Mouse (Mus musculus) hindbrain, embryonic 15.5 days (tissue): ENCODE data around the gene Gprin2. TPM values are rescaled to one million over a fixed set of nuclear protein-coding genes. Genes with fewer than 3 reads are reported as not detected.

Experiments
- ATAC-seq: fragments of 200-750 bp; cut with Nextera tagmentation; 2 replicates; pipeline ENCODE4 v1.8.0; 2017; ENCODE audit warnings: low read depth, moderate number of reproducible peaks, moderate TSS enrichment; ENCODE audit not compliant: low FRiP score
- H3K27ac ChIP-seq: fragments of 300-500 bp; sonication (generic); replicated peaks from 2 replicates; pipeline ENCODE4 v1.5.1; 2015; ENCODE audit warnings: mild to moderate bottlenecking, inconsistent platforms
- H3K27me3 ChIP-seq: fragments of 300-500 bp; sonication (generic); 2 replicates; pipeline ENCODE4 v1.6.1; 2015; ENCODE audit warnings: control low read depth, inconsistent platforms
- H3K36me3 ChIP-seq: fragments of 300-500 bp; sonication (generic); 2 replicates; pipeline ENCODE4 v1.6.1; 2015; ENCODE audit warnings: control low read depth, inconsistent platforms
- H3K4me1 ChIP-seq: fragments of 300-500 bp; sonication (generic); replicated peaks from 2 replicates; pipeline ENCODE4 v1.6.1; 2015; ENCODE audit warnings: control low read depth, inconsistent platforms
- H3K4me2 ChIP-seq: fragments of 300-500 bp; sonication (generic); 2 replicates; pipeline ENCODE4 v1.6.1; 2015; ENCODE audit warnings: moderate library complexity, mild to moderate bottlenecking, inconsistent platforms
- H3K4me3 ChIP-seq: fragments of 300-500 bp; sonication (generic); 2 replicates; pipeline ENCODE4 v1.5.1; 2015; ENCODE audit warnings: mild to moderate bottlenecking, inconsistent platforms
- H3K9ac ChIP-seq: fragments of 300-500 bp; sonication (generic); 2 replicates; pipeline ENCODE4 v1.6.1; 2015; ENCODE audit warnings: inconsistent platforms
- H3K9me3 ChIP-seq: fragments of 300-500 bp; sonication (generic); 2 replicates; pipeline ENCODE4 v1.6.1; 2016; ENCODE audit warnings: control low read depth, inconsistent platforms
- WGBS: fragments of 180-500 bp; shearing (Covaris S2); methylation state at CpG from one replicate; pipeline ENCODE4 v1.1.7; 2015; 5-methylcytosine and 5-hydroxymethylcytosine counted together
- polyA plus RNA-seq: library from polyadenylated mRNA; unstranded; fragments of >200 nt; fragmentation: Nextera tagmentation; extraction: Ambion mirVana; gene quantifications from 2 replicates; pipeline ENCODE4 v1.2.1, GENCODE M21; 2015

The Gprin2 gene
- polyA plus RNA-seq, 1 experiment from 2014 or later = 6.1 TPM

DNA sequence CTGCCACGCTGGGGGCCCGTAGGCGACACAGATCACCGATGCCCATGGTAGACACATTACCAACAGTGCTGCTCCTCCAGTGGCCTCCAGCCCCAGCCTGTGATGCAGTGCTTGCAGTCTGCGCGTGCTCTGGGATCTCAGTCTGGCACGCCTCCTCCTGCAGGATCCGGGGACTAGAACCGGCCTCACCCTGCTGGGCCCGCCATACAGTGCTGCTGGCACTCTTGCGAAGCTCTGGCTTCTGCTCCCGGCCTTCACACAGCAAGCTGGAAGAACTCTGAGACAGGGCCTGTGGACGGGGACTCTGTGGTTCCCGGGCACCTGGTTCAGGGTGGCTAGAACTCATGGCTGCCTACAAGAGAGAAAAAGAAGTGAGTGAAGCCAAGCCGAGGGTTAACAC lies 6.0 kb downstream of the Gprin2 start:
- Histone ChIP-seq H3K27me3 (no peaks in the 10 kb centered on the region), H3K36me3 (peaks cover 14% of the 10 kb centered on the region; the same call in 1 of the 2 replicates), H3K4me2 (no peak overlapping the region), H3K27ac (no peak overlapping the region), H3K4me3 (no peak overlapping the region), H3K4me1 (peaks cover 18% of the 10 kb centered on the region), H3K9ac (no peak overlapping the region), H3K9me3 (no peaks in the 10 kb centered on the region)
- WGBS = 90% methylated on average over 15 of the region's 15 CpGs
- no peak for ATAC-seq

DNA sequence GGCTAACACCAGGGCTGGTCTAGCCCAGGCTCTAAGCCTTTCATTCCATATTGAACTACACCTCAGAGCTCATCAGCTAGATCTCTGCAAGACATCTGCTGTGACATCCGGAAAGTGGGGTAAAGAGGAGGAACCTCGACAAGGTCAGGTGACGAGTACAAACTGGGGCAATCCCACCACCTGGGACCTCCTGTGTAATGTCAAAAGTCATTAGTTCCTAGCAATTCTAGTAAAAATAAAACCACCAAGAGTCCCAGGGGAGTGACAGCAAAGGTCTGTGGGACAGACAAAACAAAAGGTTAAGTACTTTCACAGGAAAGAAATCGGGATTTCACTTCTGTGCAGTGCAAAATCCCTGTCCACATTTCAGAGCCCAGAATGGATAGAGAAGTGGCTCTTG lies 7.6 kb downstream of the Gprin2 start:
- no peak overlapping the region for H3K4me2 ChIP-seq
- WGBS = 80% methylated on average over 4 of the region's 4 CpGs
- H3K9ac ChIP-seq = no peak overlapping the region
- peaks cover 14% of the 10 kb centered on the region; the same call in 1 of the 2 replicates for H3K36me3 ChIP-seq
- H3K4me1 ChIP-seq = peaks cover 2% of the 10 kb centered on the region; the same call in 1 of the 2 replicates
- H3K9me3 ChIP-seq = no peaks in the 10 kb centered on the region
- ATAC-seq = no peak
- no peaks in the 10 kb centered on the region for H3K27me3 ChIP-seq
- H3K4me3 ChIP-seq = no peak overlapping the region
- H3K27ac ChIP-seq = no peak overlapping the region

DNA sequence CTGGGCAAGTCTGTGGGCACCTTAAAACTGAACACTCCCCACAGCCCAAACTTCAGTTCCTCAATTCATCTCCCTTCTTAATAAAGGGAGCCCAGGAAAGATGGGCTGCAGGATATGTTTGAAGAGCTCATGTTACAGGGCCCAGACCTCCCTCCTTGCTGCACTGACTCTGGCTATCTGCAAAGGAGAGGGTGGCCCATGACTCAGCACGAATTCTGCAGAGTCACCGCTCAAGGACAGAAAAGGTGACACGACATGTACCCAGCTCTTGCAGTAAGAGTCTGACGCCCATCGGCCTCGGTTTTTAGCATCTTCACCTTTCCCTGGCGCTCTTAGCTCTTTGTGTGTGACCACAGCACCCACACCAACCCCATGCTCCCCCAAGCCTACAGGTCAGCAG lies 11.1 kb downstream of the Gprin2 start:
- Histone ChIP-seq H3K9ac (no peak overlapping the region), H3K4me2 (no peak overlapping the region), H3K9me3 (no peaks in the 10 kb centered on the region), H3K27me3 (no peaks in the 10 kb centered on the region), H3K4me1 (no peaks in the 10 kb centered on the region), H3K4me3 (no peak overlapping the region), H3K27ac (no peak overlapping the region), H3K36me3 (peaks cover 14% of the 10 kb centered on the region; the same call in 1 of the 2 replicates)
- no peak for ATAC-seq
- WGBS = 80% methylated on average over 7 of the region's 7 CpGs

DNA sequence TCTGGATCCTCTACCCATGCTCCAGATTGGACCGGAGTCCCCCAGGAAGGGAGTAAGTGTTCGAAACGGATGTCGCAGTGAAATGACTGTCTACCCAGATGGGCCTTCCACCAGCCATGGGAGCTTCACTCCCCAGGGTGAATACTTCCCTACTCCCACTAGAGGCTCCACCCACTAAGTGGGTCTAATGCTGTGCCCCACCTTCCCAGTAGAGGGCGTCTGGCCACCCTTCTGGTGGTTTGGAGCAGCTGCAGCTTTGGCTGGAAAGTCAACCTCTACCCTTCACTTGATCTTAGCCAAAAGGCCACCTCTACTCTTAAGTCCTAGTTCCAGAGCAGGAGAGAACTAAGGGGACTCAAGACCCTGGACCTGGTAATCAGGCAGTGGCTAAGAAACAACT lies 12.8 kb downstream of the Gprin2 start:
- Histone ChIP-seq H3K9me3 (no peaks in the 10 kb centered on the region), H3K4me2 (no peak overlapping the region), H3K27me3 (no peaks in the 10 kb centered on the region), H3K27ac (no peak overlapping the region), H3K36me3 (peaks cover 2% of the 10 kb centered on the region; the same call in 1 of the 2 replicates), H3K4me1 (no peaks in the 10 kb centered on the region), H3K4me3 (no peak overlapping the region), H3K9ac (no peak overlapping the region)
- 70% methylated on average over 5 of the region's 5 CpGs for WGBS
- ATAC-seq = no peak

DNA sequence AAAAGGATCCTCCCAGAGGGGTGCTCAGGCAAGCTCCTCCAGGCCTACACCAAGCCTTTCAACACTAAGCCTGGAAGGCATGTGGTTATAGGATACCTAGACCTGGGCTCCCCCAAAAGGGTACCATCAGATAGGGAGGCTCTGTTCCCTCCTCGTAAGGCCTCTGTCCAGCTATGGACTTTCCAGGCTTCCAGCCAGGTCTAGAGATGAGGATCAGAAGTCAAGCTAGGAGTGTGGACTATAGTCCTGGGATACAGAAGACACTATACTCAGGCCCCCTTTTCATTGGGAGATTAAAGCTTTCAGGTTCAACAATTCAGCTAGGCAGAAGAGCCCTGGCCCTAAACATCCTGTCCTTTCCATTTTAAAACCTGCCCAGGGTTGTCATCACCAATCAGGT lies 18.4 kb downstream of the Gprin2 start:
- no peak overlapping the region for H3K4me3 ChIP-seq
- H3K27ac ChIP-seq = no peak overlapping the region
- H3K9me3 ChIP-seq = peaks cover 6% of the 10 kb centered on the region; the same call in 1 of the 2 replicates
- 93% methylated on average over 1 of the region's 1 CpGs for WGBS
- no peaks in the 10 kb centered on the region for H3K27me3 ChIP-seq
- H3K4me2 ChIP-seq = no peak overlapping the region
- H3K36me3 ChIP-seq = no peaks in the 10 kb centered on the region
- no peaks in the 10 kb centered on the region for H3K4me1 ChIP-seq
- ATAC-seq = no peak
- H3K9ac ChIP-seq = no peak overlapping the region

DNA sequence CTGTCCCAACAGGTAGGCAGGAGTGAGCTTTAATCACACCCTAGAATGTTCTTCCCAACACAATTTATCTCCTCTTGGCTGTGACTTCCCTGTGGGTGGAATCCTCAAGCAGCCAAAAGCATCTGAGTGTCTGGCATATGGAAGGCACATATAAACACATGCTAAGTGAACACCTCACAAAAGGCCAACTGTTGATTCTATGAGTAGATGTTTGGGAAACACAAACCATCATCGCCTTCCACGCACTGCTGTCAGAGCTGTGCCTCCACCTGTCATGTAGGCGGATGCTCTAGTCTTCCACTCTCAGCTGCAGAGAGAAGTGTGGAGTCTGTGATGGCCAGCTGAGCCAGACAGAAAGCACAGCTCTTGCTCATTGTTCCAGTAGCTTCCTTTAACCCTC lies 22.1 kb downstream of the Gprin2 start:
- H3K27me3 ChIP-seq = no peaks in the 10 kb centered on the region
- no peak overlapping the region for H3K4me2 ChIP-seq
- no peak overlapping the region for H3K27ac ChIP-seq
- H3K4me3 ChIP-seq = no peak overlapping the region
- H3K9ac ChIP-seq = no peak overlapping the region
- ATAC-seq = no peak
- no peaks in the 10 kb centered on the region for H3K36me3 ChIP-seq
- H3K4me1 ChIP-seq = no peaks in the 10 kb centered on the region
- H3K9me3 ChIP-seq = peaks cover 6% of the 10 kb centered on the region; the same call in 1 of the 2 replicates
- WGBS = 93% methylated on average over 3 of the region's 3 CpGs

DNA sequence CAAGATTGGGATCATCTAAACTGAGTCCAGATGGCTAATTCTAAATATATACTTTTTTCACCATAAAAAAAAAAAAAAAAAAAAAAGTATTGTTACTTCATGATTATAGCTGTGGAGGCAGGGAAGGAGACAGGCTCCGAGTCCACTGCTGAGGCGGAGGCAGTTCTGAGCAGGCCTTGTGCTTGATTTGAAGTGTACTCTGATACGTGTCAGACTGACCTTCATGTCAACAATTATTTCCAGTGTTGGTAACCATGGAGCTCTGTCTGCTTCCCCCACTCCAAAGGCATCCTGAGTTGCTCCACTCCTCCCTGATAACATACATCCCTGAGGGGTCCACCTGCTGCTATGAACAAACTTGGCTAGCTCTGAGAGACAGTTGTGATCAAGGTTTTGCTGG lies 30.3 kb downstream of the Gprin2 start:
- Histone ChIP-seq H3K9ac (no peak overlapping the region), H3K4me2 (no peak overlapping the region), H3K27me3 (no peaks in the 10 kb centered on the region), H3K27ac (no peak overlapping the region), H3K9me3 (no peaks in the 10 kb centered on the region), H3K4me1 (no peaks in the 10 kb centered on the region), H3K36me3 (no peaks in the 10 kb centered on the region), H3K4me3 (no peak overlapping the region)
- WGBS = 84% methylated on average over 3 of the region's 3 CpGs
- no peak for ATAC-seq

DNA sequence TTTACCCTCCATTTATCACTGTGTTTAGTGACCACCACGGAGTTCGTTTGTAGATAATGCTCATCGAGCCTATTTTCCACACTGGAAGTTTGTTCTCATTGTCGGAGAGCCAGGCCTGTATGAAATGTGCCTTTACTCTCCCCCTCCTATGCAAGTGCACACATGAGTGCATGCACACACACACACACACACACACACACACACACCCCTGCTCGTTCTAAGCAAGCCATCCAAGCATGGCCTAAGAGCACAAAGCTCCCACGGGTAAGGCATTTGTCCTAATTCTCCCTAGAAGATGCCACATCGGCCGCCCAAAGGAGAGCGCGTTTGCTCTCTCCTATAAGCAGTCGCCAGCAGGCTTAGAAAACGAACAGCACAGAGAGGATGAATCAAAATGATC lies 45.7 kb downstream of the Gprin2 start:
- Histone ChIP-seq H3K27me3 (no peaks in the 10 kb centered on the region), H3K4me3 (no peak overlapping the region), H3K4me2 (no peak overlapping the region), H3K9me3 (no peaks in the 10 kb centered on the region), H3K36me3 (no peaks in the 10 kb centered on the region), H3K27ac (no peak overlapping the region), H3K4me1 (peaks cover 15% of the 10 kb centered on the region), H3K9ac (no peak overlapping the region)
- WGBS = 51% methylated on average over 12 of the region's 12 CpGs
- peak; percentile 45; the same call in 1 of the 2 replicates for ATAC-seq

DNA sequence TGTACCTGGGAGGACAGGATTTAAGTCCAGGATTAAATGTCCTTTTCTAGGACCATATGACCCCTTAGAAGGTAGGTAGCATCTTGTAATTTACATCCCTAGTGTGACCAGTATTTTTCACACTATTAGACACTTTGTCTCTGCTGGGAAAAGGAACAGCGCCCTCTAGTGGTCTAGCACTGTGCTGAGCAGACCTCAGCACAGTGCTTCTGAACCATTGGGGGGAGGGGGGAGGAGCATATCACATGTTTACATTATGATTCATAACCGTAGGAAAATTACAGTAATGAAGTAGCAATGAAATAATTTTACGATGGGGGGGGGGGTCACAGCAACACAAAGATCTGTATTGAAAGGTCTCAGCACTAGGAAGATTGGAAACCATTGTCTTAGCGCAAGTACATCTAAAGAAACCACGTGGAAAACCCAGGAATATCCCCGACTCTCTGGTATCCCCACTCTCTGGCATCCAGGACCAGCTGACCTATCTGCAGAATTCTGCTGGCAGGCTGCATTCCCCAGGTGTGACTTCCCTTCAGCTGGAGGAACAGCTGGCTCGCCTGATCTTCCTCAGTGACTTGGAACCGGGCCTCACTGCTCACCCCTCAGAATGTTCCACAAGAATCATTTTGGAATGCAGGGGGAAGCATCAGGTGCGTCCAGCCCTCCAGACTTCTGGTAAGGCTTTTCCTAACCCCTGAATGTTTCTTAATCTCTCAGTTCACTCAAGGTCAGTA lies 46.7 kb downstream of the Gprin2 start:
- H3K4me1 ChIP-seq = peaks cover 15% of the 10 kb centered on the region
- no peak overlapping the region for H3K27ac ChIP-seq
- 62% methylated on average over 9 of the region's 9 CpGs for WGBS
- H3K4me2 ChIP-seq = no peak overlapping the region
- no peak overlapping the region for H3K4me3 ChIP-seq
- H3K9ac ChIP-seq = no peak overlapping the region
- H3K27me3 ChIP-seq = no peaks in the 10 kb centered on the region
- no peaks in the 10 kb centered on the region for H3K9me3 ChIP-seq
- H3K36me3 ChIP-seq = no peaks in the 10 kb centered on the region
- peak; percentile 67; the same call in 1 of the 2 replicates for ATAC-seq

DNA sequence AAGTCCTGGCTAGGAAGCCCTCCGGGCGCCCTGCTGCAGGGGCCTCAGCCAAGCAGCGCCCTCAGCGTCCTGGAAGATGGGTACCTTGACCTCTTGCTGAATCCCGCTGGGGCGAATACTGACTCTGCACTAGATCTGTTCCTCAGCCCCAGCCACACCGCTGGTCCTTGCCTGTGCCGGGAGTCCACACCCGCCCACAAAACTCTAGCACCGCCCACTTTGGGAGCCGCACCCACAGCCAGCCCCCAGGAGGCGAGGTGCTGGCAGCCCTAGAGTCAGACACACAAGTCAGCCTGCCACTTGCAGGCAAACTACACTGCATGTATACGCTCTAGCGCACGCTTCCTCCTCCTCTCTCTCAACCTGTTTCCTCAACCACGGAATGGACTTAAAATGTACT lies 49.1 kb downstream of the Gprin2 start, which contains the start of gene Npy4r:
Npy4r (minus strand) TSS at position 148 of the 400 bp plus-strand sequence.
- no peak; the same call in 1 of the 2 replicates for ATAC-seq
- Histone ChIP-seq H3K4me2 (peak within 1 kb of the TSS; percentile 31; the same call in 1 of the 2 replicates), H3K27me3 (no peaks in the 10 kb centered on the region), H3K27ac (no peak within 1 kb of the TSS), H3K9ac (no peak within 1 kb of the TSS), H3K9me3 (no peaks in the 10 kb centered on the region), H3K36me3 (no peaks in the 10 kb centered on the region), H3K4me1 (peaks cover 15% of the 10 kb centered on the region), H3K4me3 (no peak within 1 kb of the TSS)
- WGBS = 25% methylated on average over 16 of the region's 16 CpGs

DNA sequence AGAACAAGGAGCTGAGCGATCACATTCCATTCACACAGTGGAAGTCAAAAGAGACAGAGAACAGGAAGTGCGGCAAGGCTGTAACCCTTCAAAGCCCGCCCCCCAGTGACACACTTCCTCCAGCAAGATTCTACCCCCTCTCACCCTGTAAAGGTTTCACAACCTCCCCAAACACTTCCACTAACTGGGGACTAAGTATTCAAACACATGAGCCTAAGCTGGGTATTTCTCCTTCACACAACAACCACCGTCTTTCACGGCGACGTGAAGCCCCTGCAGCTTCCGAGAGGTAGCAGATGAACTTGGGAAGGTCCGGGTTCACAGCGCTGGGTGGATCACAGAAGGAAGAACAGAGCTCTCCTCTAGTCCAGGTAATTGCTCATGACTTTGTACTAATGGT lies 58.5 kb downstream of the Gprin2 start:
- H3K4me1 ChIP-seq = no peaks in the 10 kb centered on the region
- H3K27me3 ChIP-seq = no peaks in the 10 kb centered on the region
- no peak overlapping the region for H3K9ac ChIP-seq
- no peak overlapping the region for H3K4me3 ChIP-seq
- H3K27ac ChIP-seq = no peak overlapping the region
- no peak overlapping the region for H3K4me2 ChIP-seq
- no peak for ATAC-seq
- 94% methylated on average over 10 of the region's 10 CpGs for WGBS
- no peaks in the 10 kb centered on the region for H3K9me3 ChIP-seq
- H3K36me3 ChIP-seq = no peaks in the 10 kb centered on the region

DNA sequence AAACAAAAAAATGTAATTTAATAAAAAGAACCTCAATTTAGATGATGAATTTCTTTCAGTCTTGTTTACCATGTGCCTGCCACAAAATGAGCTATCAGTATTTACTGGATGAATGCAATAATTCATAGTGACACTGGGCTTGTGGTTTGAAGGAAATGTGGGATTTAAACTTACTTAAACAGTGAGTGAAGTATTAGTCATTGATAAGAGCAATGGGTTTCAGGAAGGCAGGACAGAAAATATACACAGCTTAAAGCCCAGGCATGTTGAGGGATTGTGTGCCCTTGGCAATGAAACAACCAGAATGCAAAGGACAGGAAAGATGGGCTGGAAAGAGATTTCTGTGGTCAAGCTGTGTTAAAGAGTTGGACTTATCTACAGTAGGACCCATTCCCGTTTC lies 59.1 kb downstream of the Gprin2 start:
- 84% methylated on average over 1 of the region's 1 CpGs for WGBS
- Histone ChIP-seq H3K9ac (no peak overlapping the region), H3K4me3 (no peak overlapping the region), H3K27ac (no peak overlapping the region), H3K36me3 (no peaks in the 10 kb centered on the region), H3K27me3 (no peaks in the 10 kb centered on the region), H3K4me1 (no peaks in the 10 kb centered on the region), H3K9me3 (no peaks in the 10 kb centered on the region), H3K4me2 (no peak overlapping the region)
- no peak for ATAC-seq
